11 mouse cellular contexts compared by ENCODE assay signal in genomic region chr5:120371176-120371819, GRCm38 (mm10).
DNase-seq lines count a peak whose midpoint lies in the region; ATAC-seq and TF ChIP-seq lines count a peak whose summit lies in the region.
"Had no signal": no experiment of that assay in that cellular context is flagged by ENCODE, and none has a peak within 500 bp of the region (broad histone marks: within the 10 kb centered on the region; RNA-seq: fewer than 3 reads in every experiment).

No protein-coding gene starts in this region.

- no peaks in the 10 kb centered on the region for H3K27me3 ChIP-seq in kidney, postnatal 0 days (ENCODE audit: insufficient read depth, low read length)
- H3K27me3 ChIP-seq in forebrain, embryonic 12.5 days, result peaks cover 14% of the 10 kb centered on the region; the same call in 1 of the 2 replicates
- H3K27me3 ChIP-seq in limb, embryonic 13.5 days, result peaks cover 65% of the 10 kb centered on the region
- 0 out of 2 replicates have a peak, but pooled peaks cover 3% of the 10 kb centered on the region for H3K27me3 ChIP-seq in neural tube, embryonic 15.5 days (replicated peaks)

- TF ChIP-seq CTCF in kidney, postnatal 0 days (IDR thresholded peaks at IDR 0.05; ENCODE audit: low read depth), result no peak

- no peaks in the 10 kb centered on the region for H3K36me3 ChIP-seq in kidney, postnatal 0 days (ENCODE audit: insufficient read depth, low read length)
- no peaks in the 10 kb centered on the region for H3K36me3 ChIP-seq in forebrain, embryonic 12.5 days (replicated peaks)
- H3K36me3 ChIP-seq in limb, embryonic 13.5 days, result no peaks in the 10 kb centered on the region
- H3K36me3 ChIP-seq in neural tube, embryonic 15.5 days, result no peaks in the 10 kb centered on the region

- H3K9ac ChIP-seq in kidney, postnatal 0 days (ENCODE audit: low read depth, low read length), result no peak overlapping the region
- H3K9ac ChIP-seq in forebrain, embryonic 12.5 days, result peak overlapping the region; percentile 0; the same call in 1 of the 2 replicates
- H3K9ac ChIP-seq in limb, embryonic 13.5 days, result no peak overlapping the region
- no peak overlapping the region for H3K9ac ChIP-seq in neural tube, embryonic 15.5 days (replicated peaks)

- no peak overlapping the region for H3K4me3 ChIP-seq in kidney, postnatal 0 days (replicated peaks; ENCODE audit: low read depth, low read length)
- H3K4me3 ChIP-seq in forebrain, embryonic 12.5 days (replicated peaks), result no peak overlapping the region
- H3K4me3 ChIP-seq in limb, embryonic 13.5 days, result no peak overlapping the region
- H3K4me3 ChIP-seq in neural tube, embryonic 15.5 days (replicated peaks), result no peak overlapping the region

- no peaks in the 10 kb centered on the region for H3K9me3 ChIP-seq in kidney, postnatal 0 days (replicated peaks; ENCODE audit: low read length)
- H3K9me3 ChIP-seq in forebrain, embryonic 12.5 days, result no peaks in the 10 kb centered on the region
- 0 out of 2 replicates have a peak, but pooled peaks cover 3% of the 10 kb centered on the region for H3K9me3 ChIP-seq in limb, embryonic 13.5 days
- H3K9me3 ChIP-seq in neural tube, embryonic 15.5 days (replicated peaks), result no peaks in the 10 kb centered on the region

- H3K27ac ChIP-seq in kidney, postnatal 0 days, result no peak overlapping the region
- peak overlapping the region; percentile 57; the same call in 1 of the 2 replicates for H3K27ac ChIP-seq in forebrain, embryonic 12.5 days
- no peak overlapping the region for H3K27ac ChIP-seq in limb, embryonic 13.5 days
- H3K27ac ChIP-seq in neural tube, embryonic 15.5 days (replicated peaks), result no peak overlapping the region

- ATAC-seq in kidney, postnatal 0 days (replicated peaks; ENCODE audit: low FRiP score, low read depth), result no peak
- no peak; the same call in 1 of the 2 replicates for ATAC-seq in forebrain, embryonic 12.5 days (ENCODE audit: low FRiP score)
- peak; percentile 48; the same call in 1 of the 2 replicates for ATAC-seq in limb, embryonic 13.5 days (ENCODE audit: low FRiP score, low read depth)
- ATAC-seq in neural tube, embryonic 15.5 days (ENCODE audit: low FRiP score), result no peak

- WGBS in kidney, postnatal 0 days, result 2% methylated on average over 15 of the region's 15 CpGs
- WGBS in forebrain, embryonic 12.5 days, result 2% methylated on average over 15 of the region's 15 CpGs
- 6% methylated on average over 15 of the region's 15 CpGs for WGBS in limb, embryonic 13.5 days
- 5% methylated on average over 15 of the region's 15 CpGs for WGBS in neural tube, embryonic 15.5 days

- H3K4me1 ChIP-seq in kidney, postnatal 0 days (replicated peaks; ENCODE audit: insufficient read depth, low read length), result no peaks in the 10 kb centered on the region
- peaks cover 16% of the 10 kb centered on the region for H3K4me1 ChIP-seq in forebrain, embryonic 12.5 days
- H3K4me1 ChIP-seq in limb, embryonic 13.5 days, result no peaks in the 10 kb centered on the region
- peaks cover 10% of the 10 kb centered on the region; the same call in 1 of the 2 replicates for H3K4me1 ChIP-seq in neural tube, embryonic 15.5 days

- peak; percentile 37 for DNase-seq in kidney, postnatal 0 days (ENCODE audit: low spot score)
- DNase-seq in kidney, postnatal 36 days, result no peak
- DNase-seq in adrenal gland, postnatal 25 days, result no peak
- DNase-seq in urinary bladder, adult 18-20 months (ENCODE audit: low spot score in 2 of 2), result no peak
- no peak for DNase-seq in right cerebral cortex, adult 18-20 months
- DNase-seq: kidney, postnatal 10 days; left cerebral cortex, postnatal 4 days; lung, postnatal 4 days had no signal

- H3K4me2 ChIP-seq in kidney, postnatal 0 days (ENCODE audit: low read length), result no peak overlapping the region
- H3K4me2 ChIP-seq in forebrain, embryonic 12.5 days, result peak overlapping the region; percentile 34
- peak overlapping the region; percentile 38 for H3K4me2 ChIP-seq in limb, embryonic 13.5 days (replicated peaks)
- H3K4me2 ChIP-seq in neural tube, embryonic 15.5 days, result peak overlapping the region; percentile 23
